Mouse (Mus musculus) hindbrain, embryonic 14.5 days (tissue): ENCODE results near the gene Klf16. TPM values are rescaled to one million over a fixed set of nuclear protein-coding genes. Genes with fewer than 3 reads are reported as not detected.
A peak's percentile ranks its signal among the peaks of the same experiment; 100 is the strongest.

ENCODE experiments used
- ATAC-seq: fragments of 200-750 bp; cut with Nextera tagmentation; 2 replicates; pipeline ENCODE4 v1.8.0; 2017; ENCODE audit warnings: moderate number of reproducible peaks, mild to moderate bottlenecking, moderate TSS enrichment, moderate library complexity; ENCODE audit not compliant: low FRiP score
- DNase-seq: peaks from one replicate; pipeline ENCODE4 v3.0.0-alpha.2; 2015; ENCODE audit warnings: low spot score
- H3K27ac ChIP-seq: fragments of 300-500 bp; sonication (generic); 2 replicates; pipeline ENCODE4 v1.5.1; 2014; ENCODE audit warnings: mild to moderate bottlenecking, moderate library complexity
- H3K27me3 ChIP-seq: fragments of 300-500 bp; sonication (generic); 2 replicates; pipeline ENCODE4 v1.6.1; 2014; ENCODE audit warnings: mild to moderate bottlenecking, low read length, mixed read lengths; ENCODE audit not compliant: control insufficient read depth, insufficient read depth
- H3K36me3 ChIP-seq: fragments of 300-500 bp; sonication (generic); replicated peaks from 2 replicates; pipeline ENCODE4 v1.6.1; 2014; ENCODE audit not compliant: control insufficient read depth, insufficient read depth
- H3K4me1 ChIP-seq: fragments of 300-500 bp; sonication (generic); replicated peaks from 2 replicates; pipeline ENCODE4 v1.6.1; 2014; ENCODE audit warnings: antibody characterized with exemption, low read length, mixed read lengths; ENCODE audit not compliant: control insufficient read depth, insufficient read depth
- H3K4me2 ChIP-seq: fragments of 300-500 bp; sonication (generic); replicated peaks from 2 replicates; pipeline ENCODE4 v1.6.1; 2014; ENCODE audit warnings: mild to moderate bottlenecking, moderate library complexity
- H3K4me3 ChIP-seq: fragments of 300-500 bp; sonication (generic); replicated peaks from 2 replicates; pipeline ENCODE4 v1.5.1; 2014; ENCODE audit warnings: mild to moderate bottlenecking, low read length
- H3K9ac ChIP-seq: fragments of 300-500 bp; sonication (generic); 2 replicates; pipeline ENCODE4 v1.6.1; 2014
- H3K9me3 ChIP-seq: fragments of 300-500 bp; sonication (generic); 2 replicates; pipeline ENCODE4 v1.6.1; 2016; ENCODE audit warnings: low read length; ENCODE audit not compliant: control insufficient read depth
- WGBS: fragments of 180-500 bp; shearing (Covaris S2); extraction: QIAGEN DNeasy Blood & Tissue Kit; methylation state at CpG from one replicate; pipeline ENCODE4 v1.1.7; 2014; 5-methylcytosine and 5-hydroxymethylcytosine counted together
- polyA plus RNA-seq: library from polyadenylated mRNA; unstranded; fragments of >200 nt; fragmentation: Nextera tagmentation; extraction: Ambion mirVana; gene quantifications from 2 replicates; pipeline ENCODE4 v1.2.1, GENCODE M21; 2014

The Klf16 gene
- polyA plus RNA-seq, 1 experiment from 2014 or later = 5.1 TPM

- no peaks in the 10 kb centered on the region for H3K9me3 ChIP-seq
- DNase-seq = no peak
- no peaks in the 10 kb centered on the region for H3K27me3 ChIP-seq
- 88% methylated on average over 6 of the region's 6 CpGs for WGBS
- H3K4me3 ChIP-seq = no peak overlapping the region
- peaks cover 6% of the 10 kb centered on the region; the same call in 1 of the 2 replicates for H3K4me1 ChIP-seq
- H3K36me3 ChIP-seq = peaks cover 19% of the 10 kb centered on the region
- no peak overlapping the region for H3K4me2 ChIP-seq
- no peak overlapping the region for H3K9ac ChIP-seq
- no peak for ATAC-seq
- no peak overlapping the region for H3K27ac ChIP-seq
Observed at GRCm38 (mm10) chr10:80553997-80554396, 23.1 kb downstream of the Klf16 start.

GRCm38 (mm10) chr10:80553575-80553974 lies 23.5 kb downstream of the Klf16 start:
- no peak overlapping the region for H3K4me2 ChIP-seq
- no peak overlapping the region for H3K27ac ChIP-seq
- 90% methylated on average over 8 of the region's 8 CpGs for WGBS
- no peak overlapping the region for H3K9ac ChIP-seq
- H3K9me3 ChIP-seq = no peaks in the 10 kb centered on the region
- no peaks in the 10 kb centered on the region for H3K27me3 ChIP-seq
- H3K4me3 ChIP-seq = no peak overlapping the region
- no peak for DNase-seq
- peaks cover 6% of the 10 kb centered on the region; the same call in 1 of the 2 replicates for H3K4me1 ChIP-seq
- peaks cover 22% of the 10 kb centered on the region for H3K36me3 ChIP-seq
- no peak for ATAC-seq

- DNase-seq (no peak), ATAC-seq (no peak)
- Histone ChIP-seq H3K4me3 (no peak overlapping the region), H3K27ac (no peak overlapping the region), H3K4me1 (peaks cover under 1% of the 10 kb centered on the region; the same call in 1 of the 2 replicates), H3K9me3 (no peaks in the 10 kb centered on the region), H3K4me2 (no peak overlapping the region), H3K9ac (no peak overlapping the region), H3K27me3 (no peaks in the 10 kb centered on the region), H3K36me3 (peaks cover 34% of the 10 kb centered on the region)
- WGBS = 65% methylated on average over 9 of the region's 9 CpGs
Observed at GRCm38 (mm10) chr10:80552364-80552763, 24.8 kb downstream of the Klf16 start.

GRCm38 (mm10) chr10:80549279-80549678 lies 27.8 kb downstream of the Klf16 start:
- no peaks in the 10 kb centered on the region for H3K4me1 ChIP-seq
- no peak overlapping the region for H3K4me2 ChIP-seq
- no peak overlapping the region for H3K27ac ChIP-seq
- H3K4me3 ChIP-seq = no peak overlapping the region
- H3K27me3 ChIP-seq = no peaks in the 10 kb centered on the region
- ATAC-seq = no peak
- H3K9me3 ChIP-seq = no peaks in the 10 kb centered on the region
- peaks cover 65% of the 10 kb centered on the region for H3K36me3 ChIP-seq
- WGBS = 92% methylated on average over 21 of the region's 21 CpGs
- H3K9ac ChIP-seq = no peak overlapping the region
- DNase-seq = no peak

GRCm38 (mm10) chr10:80548428-80549006 lies 28.6 kb downstream of the Klf16 start:
- Histone ChIP-seq H3K4me2 (no peak overlapping the region), H3K9ac (no peak overlapping the region), H3K27me3 (no peaks in the 10 kb centered on the region), H3K9me3 (no peaks in the 10 kb centered on the region), H3K27ac (no peak overlapping the region), H3K36me3 (peaks cover 72% of the 10 kb centered on the region), H3K4me1 (no peaks in the 10 kb centered on the region), H3K4me3 (no peak overlapping the region)
- ATAC-seq (peak; percentile 47; the same call in 1 of the 2 replicates), DNase-seq (peak; percentile 70)
- 75% methylated on average over 10 of the region's 10 CpGs for WGBS

- H3K4me2 ChIP-seq = no peak overlapping the region
- H3K9ac ChIP-seq = no peak overlapping the region
- H3K9me3 ChIP-seq = no peaks in the 10 kb centered on the region
- no peaks in the 10 kb centered on the region for H3K27me3 ChIP-seq
- H3K4me3 ChIP-seq = no peak overlapping the region
- H3K36me3 ChIP-seq = peaks cover 82% of the 10 kb centered on the region
- H3K27ac ChIP-seq = no peak overlapping the region
- ATAC-seq (no peak), DNase-seq (no peak)
- 90% methylated on average over 15 of the region's 15 CpGs for WGBS
- no peaks in the 10 kb centered on the region for H3K4me1 ChIP-seq
Observed at GRCm38 (mm10) chr10:80547539-80547938, 29.6 kb downstream of the Klf16 start.

- H3K9ac ChIP-seq = no peak overlapping the region
- no peak for ATAC-seq
- WGBS = 100% methylated on average over 4 of the region's 4 CpGs
- no peak for DNase-seq
- no peak overlapping the region for H3K4me3 ChIP-seq
- peaks cover 88% of the 10 kb centered on the region for H3K36me3 ChIP-seq
- no peak overlapping the region for H3K4me2 ChIP-seq
- H3K27me3 ChIP-seq = no peaks in the 10 kb centered on the region
- no peaks in the 10 kb centered on the region for H3K4me1 ChIP-seq
- no peak overlapping the region for H3K27ac ChIP-seq
- no peaks in the 10 kb centered on the region for H3K9me3 ChIP-seq
Observed at GRCm38 (mm10) chr10:80546945-80547344, 30.2 kb downstream of the Klf16 start.

GRCm38 (mm10) chr10:80545590-80545989 lies 31.5 kb downstream of the Klf16 start:
- Histone ChIP-seq H3K4me3 (no peak overlapping the region), H3K4me1 (no peaks in the 10 kb centered on the region), H3K4me2 (no peak overlapping the region), H3K36me3 (peaks cover 96% of the 10 kb centered on the region), H3K27me3 (no peaks in the 10 kb centered on the region), H3K9ac (no peak overlapping the region), H3K27ac (no peak overlapping the region), H3K9me3 (no peaks in the 10 kb centered on the region)
- WGBS = 95% methylated on average over 8 of the region's 8 CpGs
- ATAC-seq = no peak
- no peak for DNase-seq

GRCm38 (mm10) chr10:80543873-80544272 lies 33.2 kb downstream of the Klf16 start:
- H3K9ac ChIP-seq = no peak overlapping the region
- 92% methylated on average over 14 of the region's 14 CpGs for WGBS
- H3K36me3 ChIP-seq = peaks cover 81% of the 10 kb centered on the region
- no peak overlapping the region for H3K4me3 ChIP-seq
- no peak overlapping the region for H3K4me2 ChIP-seq
- ATAC-seq (no peak), DNase-seq (no peak)
- H3K9me3 ChIP-seq = no peaks in the 10 kb centered on the region
- peaks cover 8% of the 10 kb centered on the region; the same call in 1 of the 2 replicates for H3K27me3 ChIP-seq
- no peaks in the 10 kb centered on the region for H3K4me1 ChIP-seq
- no peak overlapping the region for H3K27ac ChIP-seq

GRCm38 (mm10) chr10:80539493-80539892 lies 37.6 kb downstream of the Klf16 start:
- no peak overlapping the region for H3K4me3 ChIP-seq
- 56% methylated on average over 5 of the region's 5 CpGs for WGBS

More at GRCm38 (mm10) chr10:80539493-80539892, 37.6 kb downstream of the Klf16 start:
- Histone ChIP-seq H3K9ac (no peak overlapping the region), H3K4me1 (no peaks in the 10 kb centered on the region; the same call in 1 of the 2 replicates), H3K9me3 (no peaks in the 10 kb centered on the region), H3K36me3 (peaks cover 37% of the 10 kb centered on the region), H3K27ac (no peak overlapping the region), H3K27me3 (peaks cover 41% of the 10 kb centered on the region), H3K4me2 (no peak overlapping the region)
- DNase-seq (no peak), ATAC-seq (no peak)
